Mouse (Mus musculus) cerebellum, adult 11-12 months (tissue): ENCODE results near the gene Gm21961.
"Not testable (repeated sequence)": the region's sequence is repeated elsewhere in the genome, so short reads cannot be mapped to it uniquely, and the experiment has no call there.

Experiments
- DNase-seq: peaks from one replicate; pipeline ENCODE4 v3.0.0; 2022

Gene Gm21961

DNA sequence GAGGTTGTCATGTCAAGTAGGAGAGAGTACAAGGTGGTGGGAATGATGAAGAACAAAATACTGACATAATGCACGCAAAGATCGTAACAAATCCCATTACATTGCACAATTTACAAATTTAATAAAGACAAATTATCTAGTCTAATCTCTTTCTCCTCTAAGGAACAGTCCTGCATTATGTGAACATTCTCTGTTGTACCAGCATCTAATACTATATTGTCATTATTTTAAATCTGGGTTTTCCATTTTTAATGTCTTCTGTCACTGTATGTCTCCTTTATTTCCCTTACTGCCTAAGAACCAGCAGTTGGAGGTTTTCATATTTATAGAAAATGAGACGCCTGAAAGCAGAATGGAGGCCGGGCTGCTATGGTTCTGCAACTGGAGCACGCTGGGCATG lies at the start of gene Gm21961:
TSS of gene Gm21961 (minus strand) at position 101 of the 400 bp plus-strand sequence.
- no peak for DNase-seq

- no peak for DNase-seq
Observed at GRCm38 (mm10) chr15:65041999-65042398, 27.3 kb upstream of the Gm21961 start.

DNA sequence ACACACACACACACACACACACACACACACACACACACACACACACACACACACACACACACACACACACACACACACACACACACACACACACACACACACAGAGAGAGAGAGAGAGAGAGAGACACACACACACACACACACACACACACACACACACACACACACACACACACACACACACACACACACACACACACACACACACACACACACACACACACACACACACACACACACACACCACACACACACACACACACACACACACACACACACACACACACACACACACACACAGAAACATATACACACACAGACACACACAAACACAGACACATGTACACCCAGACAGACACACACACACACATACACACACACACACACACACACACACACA lies 24.5 kb upstream of the Gm21961 start:
- DNase-seq, result not testable (repeated sequence)

DNA sequence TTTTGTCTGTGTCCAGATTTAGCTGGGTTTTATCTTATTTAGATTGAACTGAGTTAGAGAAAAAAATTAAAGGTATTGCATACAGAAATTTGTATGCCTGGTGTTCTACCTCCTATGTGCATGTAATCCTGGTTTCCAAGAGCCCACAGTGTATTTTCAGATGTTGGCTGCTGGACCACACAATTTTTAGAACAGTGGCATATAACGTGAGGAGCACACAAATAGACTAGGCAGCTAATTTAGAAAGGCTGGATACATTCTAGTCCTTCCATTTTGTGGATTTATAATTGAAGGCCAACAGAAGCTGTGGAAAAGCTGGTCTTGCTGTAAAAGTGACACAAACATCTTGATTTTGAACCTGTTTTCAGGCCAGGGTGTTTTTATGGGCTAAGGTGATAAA lies 3.3 kb upstream of the Gm21961 start:
- DNase-seq, result no peak

DNA sequence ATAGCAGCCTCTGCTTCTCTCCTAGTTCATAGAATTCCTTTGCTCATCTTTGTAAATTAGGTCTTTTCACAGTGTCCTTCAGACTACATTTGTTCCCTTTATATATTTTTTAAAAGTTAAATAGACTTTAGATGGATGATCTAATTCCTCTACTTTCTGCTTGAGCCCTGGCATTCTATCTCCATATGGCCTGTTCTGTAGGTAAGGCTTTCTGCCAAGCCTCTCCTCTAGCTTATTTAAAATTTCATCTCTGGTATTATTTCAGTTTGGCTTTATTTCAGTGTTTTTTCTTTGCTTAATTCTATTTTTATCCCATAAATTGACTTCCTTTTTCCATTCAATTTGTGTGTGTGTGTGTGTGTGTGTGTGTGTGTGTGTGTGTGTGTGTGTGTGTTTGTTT lies 8.5 kb downstream of the Gm21961 start:
- DNase-seq, result no peak

- DNase-seq, result no peak
Observed at GRCm38 (mm10) chr15:64994498-64994897, 20.2 kb downstream of the Gm21961 start.

DNA sequence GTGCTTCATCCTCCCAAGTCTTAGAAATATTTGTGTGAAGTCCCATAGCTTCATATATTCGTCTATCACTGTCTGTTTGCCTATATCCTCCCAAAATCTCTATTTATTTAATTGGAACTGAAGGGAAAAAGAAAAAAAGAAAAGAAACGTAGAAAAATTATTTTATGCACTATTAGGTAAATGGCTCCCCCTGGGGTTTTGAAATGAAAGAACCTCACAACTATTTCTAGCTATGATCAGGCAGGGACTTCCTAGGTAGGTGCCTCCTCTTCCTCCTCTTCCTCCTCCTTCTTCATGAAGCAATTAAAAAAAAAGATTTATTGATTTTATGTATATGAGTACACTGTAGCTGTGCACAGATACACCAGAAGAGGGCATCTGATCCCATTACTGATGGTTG lies 34.7 kb downstream of the Gm21961 start:
- no peak for DNase-seq

- no peak for DNase-seq
Observed at GRCm38 (mm10) chr15:64976044-64976805, 38.5 kb downstream of the Gm21961 start.
